Mouse (Mus musculus): ENCODE data around the gene Fyn. TPM values are rescaled to one million over a fixed set of nuclear protein-coding genes. Genes with fewer than 3 reads are reported as not detected.

The Fyn gene
- polyA plus RNA-seq, 1 experiment from 2014 or later, result 6.5 TPM

DNA sequence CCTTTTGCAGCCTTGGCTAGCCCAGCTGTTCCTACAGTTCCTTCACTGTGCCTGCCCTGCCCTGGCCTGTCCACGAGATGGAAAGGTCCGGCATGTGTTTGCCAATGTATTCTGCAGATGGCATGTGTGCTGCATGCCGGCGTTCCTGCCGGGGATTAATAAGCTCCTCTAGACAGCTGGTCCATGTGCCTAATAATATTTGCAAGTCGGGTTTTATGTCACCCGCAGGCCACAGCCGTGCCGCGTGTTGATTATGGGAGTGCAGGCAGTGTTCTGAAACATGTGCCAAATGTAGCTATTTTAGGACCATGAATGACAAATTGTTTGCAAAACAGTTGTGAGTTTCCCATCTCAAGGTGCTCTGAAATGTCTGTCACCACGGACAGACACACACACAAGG lies 167.6 kb downstream of the Fyn start:
- ATAC-seq (no peak), DNase-seq (no peak)
- Histone ChIP-seq H3K4me3 (ENCODE audit: low read depth, low read length) (no peak overlapping the region), H3K4me1 (ENCODE audit: insufficient read depth) (no peaks in the 10 kb centered on the region), H3K4me2 (ENCODE audit: low read depth, low read length) (no peak overlapping the region), H3K27me3 (ENCODE audit: insufficient read depth, low read length) (no peaks in the 10 kb centered on the region), H3K36me3 (replicated peaks; ENCODE audit: insufficient read depth, low read length) (peaks cover 5% of the 10 kb centered on the region; the same call in 1 of the 2 replicates), H3K27ac (ENCODE audit: low read depth) (no peak overlapping the region), H3K9ac (replicated peaks) (no peak overlapping the region), H3K9me3 (ENCODE audit: low read length) (no peaks in the 10 kb centered on the region)
- WGBS (ENCODE audit: insufficient replicate concordance), result 85% methylated on average over 11 of the region's 11 CpGs
- TF ChIP-seq CTCF (IDR thresholded peaks at IDR 0.05; ENCODE audit: low read depth), result no peak
- TF ChIP-seq EP300 (IDR thresholded peaks at IDR 0.05; ENCODE audit: low read depth), result no peak

DNA sequence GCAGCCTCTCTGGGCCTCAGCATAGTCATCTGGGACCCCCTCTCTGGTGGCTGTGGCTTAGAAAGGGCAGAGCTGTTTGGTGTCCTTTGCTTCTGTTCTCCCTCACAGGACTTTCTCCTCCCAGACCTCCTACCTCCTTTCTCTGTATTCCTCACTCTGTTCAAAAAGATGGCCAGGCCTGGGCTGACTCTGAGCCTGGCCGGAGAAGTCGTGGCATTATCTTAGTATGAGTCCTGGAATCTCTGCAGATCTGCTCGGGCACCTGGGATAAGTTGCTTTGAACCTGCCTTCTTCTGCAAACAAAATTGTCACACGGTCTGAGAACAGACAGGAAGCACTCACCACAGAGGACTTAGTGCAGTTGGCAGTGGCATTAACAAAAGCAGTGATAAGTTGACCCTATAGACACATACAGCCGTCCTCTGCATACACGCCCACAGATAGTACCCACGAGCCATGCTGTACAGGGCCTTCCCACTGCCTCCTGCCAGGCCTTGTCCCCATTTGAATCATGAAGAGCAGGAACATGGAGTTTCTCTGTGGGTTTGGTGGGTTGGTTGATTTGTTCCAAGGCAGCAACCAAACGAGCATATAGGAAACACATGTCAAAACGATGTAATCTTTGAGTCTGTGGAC lies 171.5 kb downstream of the Fyn start:
- Histone ChIP-seq H3K9me3 (ENCODE audit: low read length) (no peaks in the 10 kb centered on the region), H3K9ac (replicated peaks) (no peak overlapping the region), H3K27ac (ENCODE audit: low read depth) (no peak overlapping the region), H3K4me2 (ENCODE audit: low read depth, low read length) (no peak overlapping the region), H3K27me3 (ENCODE audit: insufficient read depth, low read length) (no peaks in the 10 kb centered on the region), H3K36me3 (replicated peaks; ENCODE audit: insufficient read depth, low read length) (peaks cover 5% of the 10 kb centered on the region; the same call in 1 of the 2 replicates), H3K4me1 (ENCODE audit: insufficient read depth) (no peaks in the 10 kb centered on the region), H3K4me3 (ENCODE audit: low read depth, low read length) (no peak overlapping the region)
- no peak for ATAC-seq
- WGBS (ENCODE audit: insufficient replicate concordance), result 38% methylated on average over 9 of the region's 9 CpGs
- TF ChIP-seq CTCF (IDR thresholded peaks at IDR 0.05; ENCODE audit: low read depth) (no peak), EP300 (IDR thresholded peaks at IDR 0.05; ENCODE audit: low read depth) (no peak)
- DNase-seq, result no peak

GRCm38 (mm10) chr10:39540995-39541394 lies 172.3 kb downstream of the Fyn start:
- no peaks in the 10 kb centered on the region for H3K4me1 ChIP-seq (ENCODE audit: insufficient read depth)
- ATAC-seq (no peak), DNase-seq (no peak)
- H3K36me3 ChIP-seq (replicated peaks; ENCODE audit: insufficient read depth, low read length), result peaks cover 2% of the 10 kb centered on the region; the same call in 1 of the 2 replicates
- no peak overlapping the region for H3K27ac ChIP-seq (ENCODE audit: low read depth)
- TF ChIP-seq EP300 (IDR thresholded peaks at IDR 0.05; ENCODE audit: low read depth), result no peak
- TF ChIP-seq CTCF (IDR thresholded peaks at IDR 0.05; ENCODE audit: low read depth), result no peak
- no peaks in the 10 kb centered on the region for H3K9me3 ChIP-seq (ENCODE audit: low read length)
- H3K27me3 ChIP-seq (ENCODE audit: insufficient read depth, low read length), result no peaks in the 10 kb centered on the region
- H3K4me2 ChIP-seq (ENCODE audit: low read depth, low read length), result no peak overlapping the region
- no peak overlapping the region for H3K4me3 ChIP-seq (ENCODE audit: low read depth, low read length)
- H3K9ac ChIP-seq (replicated peaks), result no peak overlapping the region
- 65% methylated on average over 7 of the region's 7 CpGs for WGBS (ENCODE audit: insufficient replicate concordance)

DNA sequence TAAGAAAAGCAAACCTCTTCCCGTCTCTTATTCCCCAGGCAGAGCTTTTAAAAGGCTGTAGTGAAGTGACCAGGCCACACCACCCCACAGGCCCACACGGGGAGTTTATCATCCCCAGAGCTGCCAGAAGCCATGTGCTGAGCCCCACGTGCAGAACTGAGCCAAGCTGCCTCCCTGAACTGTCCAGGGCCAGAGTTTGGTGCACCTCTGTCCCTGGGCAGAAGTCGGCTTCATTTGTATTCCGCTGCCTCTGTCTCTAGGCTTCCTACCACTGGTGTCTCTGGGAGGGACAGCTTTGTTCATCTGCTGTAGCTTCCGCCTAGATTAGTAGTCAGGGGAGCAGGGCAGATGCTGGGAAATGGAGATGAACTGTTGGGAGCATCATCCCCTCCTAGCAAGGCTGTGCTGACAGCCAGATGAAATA lies 172.8 kb downstream of the Fyn start:
- Histone ChIP-seq H3K9me3 (ENCODE audit: low read length) (no peaks in the 10 kb centered on the region), H3K4me1 (ENCODE audit: insufficient read depth) (no peaks in the 10 kb centered on the region), H3K4me3 (ENCODE audit: low read depth, low read length) (no peak overlapping the region), H3K4me2 (ENCODE audit: low read depth, low read length) (no peak overlapping the region), H3K27me3 (ENCODE audit: insufficient read depth, low read length) (no peaks in the 10 kb centered on the region), H3K27ac (ENCODE audit: low read depth) (no peak overlapping the region), H3K9ac (replicated peaks) (no peak overlapping the region), H3K36me3 (replicated peaks; ENCODE audit: insufficient read depth, low read length) (0 out of 2 replicates have a peak, but pooled peaks cover 2% of the 10 kb centered on the region)
- no peak for TF ChIP-seq EP300 (IDR thresholded peaks at IDR 0.05; ENCODE audit: low read depth)
- TF ChIP-seq CTCF (IDR thresholded peaks at IDR 0.05; ENCODE audit: low read depth), result no peak
- 59% methylated on average over 6 of the region's 6 CpGs for WGBS (ENCODE audit: insufficient replicate concordance)
- no peak for DNase-seq
- no peak for ATAC-seq

DNA sequence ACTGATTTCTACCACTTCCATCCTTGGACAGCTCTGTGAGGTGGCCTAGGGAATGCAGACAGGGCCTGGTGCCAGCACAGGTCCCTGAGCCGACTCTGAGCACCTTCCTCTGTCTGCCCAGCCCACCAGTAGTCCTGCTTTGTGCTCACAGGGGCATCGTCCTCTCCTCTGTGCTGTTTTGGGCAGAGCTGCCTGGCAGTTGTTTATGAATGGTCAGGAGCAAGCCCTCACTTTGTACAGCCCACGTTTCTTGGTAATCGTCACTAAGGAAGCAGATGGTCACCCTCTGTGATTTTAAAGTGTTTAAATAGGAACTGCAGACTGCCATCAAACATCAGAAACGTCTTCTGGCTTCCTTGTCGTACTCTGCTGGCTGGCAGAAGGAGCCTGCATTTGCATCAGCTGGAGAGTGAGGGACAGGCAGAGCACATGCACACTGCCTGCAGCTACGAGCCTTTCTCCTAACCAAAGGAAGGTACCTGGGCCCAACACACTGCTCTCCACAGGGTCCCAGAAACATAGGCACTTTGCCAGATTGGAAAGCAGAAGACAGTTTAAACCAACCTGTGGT lies 173.4 kb downstream of the Fyn start:
- no peak overlapping the region for H3K9ac ChIP-seq (replicated peaks)
- ATAC-seq, result no peak
- WGBS (ENCODE audit: insufficient replicate concordance), result 50% methylated on average over 7 of the region's 7 CpGs
- 0 out of 2 replicates have a peak, but pooled peaks cover 2% of the 10 kb centered on the region for H3K36me3 ChIP-seq (replicated peaks; ENCODE audit: insufficient read depth, low read length)
- no peak overlapping the region for H3K27ac ChIP-seq (ENCODE audit: low read depth)
- TF ChIP-seq CTCF (IDR thresholded peaks at IDR 0.05; ENCODE audit: low read depth) (no peak), EP300 (IDR thresholded peaks at IDR 0.05; ENCODE audit: low read depth) (no peak)
- no peaks in the 10 kb centered on the region for H3K4me1 ChIP-seq (ENCODE audit: insufficient read depth)
- DNase-seq, result no peak
- no peaks in the 10 kb centered on the region for H3K27me3 ChIP-seq (ENCODE audit: insufficient read depth, low read length)
- H3K4me2 ChIP-seq (ENCODE audit: low read depth, low read length), result no peak overlapping the region
- H3K9me3 ChIP-seq (ENCODE audit: low read length), result no peaks in the 10 kb centered on the region
- no peak overlapping the region for H3K4me3 ChIP-seq (ENCODE audit: low read depth, low read length)

GRCm38 (mm10) chr10:39542535-39543257 lies 174.0 kb downstream of the Fyn start:
- H3K27me3 ChIP-seq (ENCODE audit: insufficient read depth, low read length), result no peaks in the 10 kb centered on the region
- no peak overlapping the region for H3K27ac ChIP-seq (ENCODE audit: low read depth)
- no peak overlapping the region for H3K4me3 ChIP-seq (ENCODE audit: low read depth, low read length)
- DNase-seq, result no peak
- H3K36me3 ChIP-seq (replicated peaks; ENCODE audit: insufficient read depth, low read length), result no peaks in the 10 kb centered on the region
- H3K9me3 ChIP-seq (ENCODE audit: low read length), result no peaks in the 10 kb centered on the region
- no peak for TF ChIP-seq EP300 (IDR thresholded peaks at IDR 0.05; ENCODE audit: low read depth)
- no peak for TF ChIP-seq CTCF (IDR thresholded peaks at IDR 0.05; ENCODE audit: low read depth)
- H3K4me1 ChIP-seq (ENCODE audit: insufficient read depth), result 0 out of 2 replicates have a peak, but pooled peaks cover 3% of the 10 kb centered on the region
- no peak overlapping the region for H3K9ac ChIP-seq (replicated peaks)
- WGBS (ENCODE audit: insufficient replicate concordance), result 83% methylated on average over 15 of the region's 15 CpGs
- no peak overlapping the region for H3K4me2 ChIP-seq (ENCODE audit: low read depth, low read length)
- no peak for ATAC-seq

Measured in liver, postnatal 0 days (tissue).